Mouse (Mus musculus): ENCODE data around the gene Ssr2. TPM values are rescaled to one million over a fixed set of nuclear protein-coding genes. Genes with fewer than 3 reads are reported as not detected.
"Not testable (repeated sequence)": the region's sequence is repeated elsewhere in the genome, so short reads cannot be mapped to it uniquely, and the experiment has no call there.

The Ssr2 gene
- polyA plus RNA-seq, 1 experiment from 2014 or later: 220 TPM

DNA sequence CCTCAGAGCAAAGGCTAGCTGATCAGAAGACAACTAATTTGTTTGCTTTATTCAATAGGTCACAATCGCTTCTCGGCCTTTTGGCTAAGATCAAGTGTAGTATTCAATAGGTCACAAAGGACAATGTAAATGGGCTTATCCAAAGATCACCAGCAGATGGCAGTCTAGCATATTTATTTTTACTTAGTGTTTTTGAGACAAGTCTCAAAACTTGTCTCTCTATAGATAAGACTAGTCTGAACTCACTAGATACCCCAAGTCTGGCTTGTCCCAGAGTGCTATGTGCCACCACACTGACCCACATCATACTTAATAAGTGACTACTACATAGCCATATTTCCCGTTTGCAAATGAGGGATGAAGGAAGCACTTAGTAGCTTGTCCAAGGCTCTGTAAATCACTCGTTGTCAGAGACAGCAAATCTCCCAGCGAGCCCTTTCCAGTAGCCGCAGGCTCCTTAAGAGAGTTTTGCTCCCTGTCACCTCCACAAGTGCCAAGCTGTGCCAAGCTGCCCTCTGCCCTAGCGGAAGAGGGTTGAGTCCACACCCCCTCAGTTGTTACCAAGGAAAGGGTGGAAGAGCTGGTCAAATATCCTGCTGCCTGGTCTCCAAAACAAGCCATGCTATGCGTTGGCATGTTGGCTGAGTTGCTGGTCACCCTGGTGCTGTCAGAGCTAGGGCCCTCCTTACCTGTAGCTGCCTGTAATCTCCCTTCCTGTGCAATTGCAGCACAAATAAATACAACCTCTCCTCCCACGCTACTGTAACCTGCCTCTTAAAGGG lies 16.5 kb downstream of the Ssr2 start:
- Histone ChIP-seq H3K4me1 (ENCODE audit: control insufficient read depth, insufficient read depth, low read length) (no peaks in the 10 kb centered on the region), H3K27me3 (ENCODE audit: control insufficient read depth, insufficient read depth, low read length) (no peaks in the 10 kb centered on the region), H3K36me3 (ENCODE audit: control insufficient read depth, insufficient read depth, low read length) (peaks cover 16% of the 10 kb centered on the region), H3K27ac (replicated peaks; ENCODE audit: low read depth, low read length) (no peak overlapping the region), H3K4me3 (ENCODE audit: low read depth, low read length) (no peak overlapping the region), H3K9ac (ENCODE audit: low read length) (no peak overlapping the region), H3K9me3 (ENCODE audit: control insufficient read depth, low read length) (no peaks in the 10 kb centered on the region), H3K4me2 (ENCODE audit: low read depth, severe bottlenecking) (no peak overlapping the region)
- 28% methylated on average over 9 of the region's 9 CpGs for WGBS
- ATAC-seq (ENCODE audit: insufficient number of reproducible peaks, low FRiP score, low TSS enrichment, low read depth): no peak
- DNase-seq (ENCODE audit: low spot score): peak; percentile 72

DNA sequence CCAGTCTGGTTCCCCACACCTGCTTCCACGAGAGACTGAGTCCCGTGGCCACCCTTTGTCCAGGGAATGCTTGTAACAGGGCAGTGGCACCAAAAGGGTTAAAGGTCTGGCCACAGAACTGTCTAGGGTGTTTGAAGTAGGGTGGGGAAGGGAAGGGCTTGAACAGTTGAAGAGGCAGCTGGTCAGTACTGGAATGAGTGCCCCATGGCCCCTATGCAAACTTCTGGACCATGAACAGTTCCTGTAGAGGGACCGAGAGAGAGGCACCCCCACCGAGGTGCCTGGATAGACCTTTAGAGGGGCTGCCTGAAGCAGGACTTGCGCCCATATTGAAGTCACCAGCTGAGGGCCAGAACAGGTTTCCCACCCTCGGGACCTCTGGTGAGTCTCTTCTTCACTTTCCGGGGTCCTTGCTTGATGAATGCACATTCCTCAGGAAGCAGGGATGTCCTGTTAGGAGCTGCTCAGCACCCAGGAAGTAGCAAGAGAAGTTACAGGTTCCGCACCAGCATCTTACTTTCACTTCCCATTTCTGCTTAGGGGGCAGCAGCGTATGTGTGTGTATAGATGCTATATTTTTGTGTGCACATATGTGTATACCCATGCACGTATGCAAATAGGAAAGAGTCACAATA lies 17.4 kb downstream of the Ssr2 start:
- ATAC-seq (ENCODE audit: insufficient number of reproducible peaks, low FRiP score, low TSS enrichment, low read depth) (no peak), DNase-seq (ENCODE audit: low spot score) (no peak)
- H3K36me3 ChIP-seq (ENCODE audit: control insufficient read depth, insufficient read depth, low read length): peaks cover 6% of the 10 kb centered on the region; the same call in 1 of the 2 replicates
- WGBS: 80% methylated on average over 10 of the region's 10 CpGs
- H3K9ac ChIP-seq (ENCODE audit: low read length): no peak overlapping the region
- H3K4me1 ChIP-seq (ENCODE audit: control insufficient read depth, insufficient read depth, low read length): no peaks in the 10 kb centered on the region
- no peaks in the 10 kb centered on the region for H3K27me3 ChIP-seq (ENCODE audit: control insufficient read depth, insufficient read depth, low read length)
- H3K27ac ChIP-seq (replicated peaks; ENCODE audit: low read depth, low read length): no peak overlapping the region
- no peak overlapping the region for H3K4me2 ChIP-seq (ENCODE audit: low read depth, severe bottlenecking)
- H3K4me3 ChIP-seq (ENCODE audit: low read depth, low read length): no peak overlapping the region
- H3K9me3 ChIP-seq (ENCODE audit: control insufficient read depth, low read length): no peaks in the 10 kb centered on the region

DNA sequence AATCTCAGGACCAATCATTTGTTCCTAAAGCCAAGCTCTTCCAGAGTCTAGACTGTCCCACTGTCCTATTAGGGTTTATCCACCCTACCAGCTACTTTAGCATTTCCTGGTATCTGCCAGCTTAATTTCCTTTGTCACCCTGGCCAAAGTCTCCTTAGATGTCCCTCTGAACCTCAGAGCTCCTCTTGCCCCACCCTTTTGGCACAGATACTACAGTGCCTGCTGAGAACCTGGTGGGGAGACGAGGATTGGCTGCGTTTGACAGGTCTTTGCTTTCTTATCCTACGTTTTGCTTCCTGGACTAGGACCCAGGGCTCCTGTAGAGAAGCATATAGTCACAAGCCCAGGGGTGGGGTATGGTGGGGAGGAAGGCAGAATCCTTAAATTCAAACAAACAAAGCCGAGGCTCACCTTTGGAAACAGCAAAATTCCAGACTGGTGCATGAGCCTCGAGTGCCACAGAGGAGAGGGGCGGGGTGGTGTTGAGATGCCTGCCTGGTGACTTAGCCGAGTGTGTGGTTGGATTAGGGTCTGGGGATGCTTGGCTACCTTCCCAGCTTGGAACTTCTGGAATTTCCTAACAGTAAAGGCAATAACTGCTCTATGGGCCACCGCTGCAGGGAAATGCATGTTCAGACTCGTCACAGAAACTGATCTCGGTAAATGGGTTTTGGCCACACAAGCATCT lies 18.4 kb downstream of the Ssr2 start:
- Histone ChIP-seq H3K9me3 (ENCODE audit: control insufficient read depth, low read length) (no peaks in the 10 kb centered on the region), H3K27me3 (ENCODE audit: control insufficient read depth, insufficient read depth, low read length) (no peaks in the 10 kb centered on the region), H3K36me3 (ENCODE audit: control insufficient read depth, insufficient read depth, low read length) (no peaks in the 10 kb centered on the region), H3K27ac (replicated peaks; ENCODE audit: low read depth, low read length) (no peak overlapping the region), H3K4me1 (ENCODE audit: control insufficient read depth, insufficient read depth, low read length) (no peaks in the 10 kb centered on the region), H3K4me3 (ENCODE audit: low read depth, low read length) (no peak overlapping the region), H3K4me2 (ENCODE audit: low read depth, severe bottlenecking) (no peak overlapping the region), H3K9ac (ENCODE audit: low read length) (no peak overlapping the region)
- DNase-seq (ENCODE audit: low spot score) (no peak), ATAC-seq (ENCODE audit: insufficient number of reproducible peaks, low FRiP score, low TSS enrichment, low read depth) (no peak)
- 55% methylated on average over 10 of the region's 10 CpGs for WGBS

DNA sequence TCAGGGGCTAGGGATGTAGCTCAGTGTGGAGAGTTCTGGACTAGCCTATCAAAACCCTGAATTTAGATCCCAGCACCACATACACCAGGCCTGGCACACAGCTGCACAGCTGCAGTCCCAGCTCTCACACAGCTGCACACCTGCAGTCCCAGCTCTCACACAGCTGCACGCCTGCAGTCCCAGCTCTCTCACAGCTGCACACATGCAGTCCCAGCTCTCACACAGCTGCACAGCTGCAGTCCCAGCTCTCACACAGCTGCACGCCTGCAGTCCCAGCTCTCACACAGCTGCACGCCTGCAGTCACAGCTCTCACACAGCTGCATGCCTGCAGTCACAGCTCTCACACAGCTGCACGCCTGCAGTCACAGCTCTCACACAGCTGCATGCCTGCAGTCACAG lies 20.9 kb downstream of the Ssr2 start:
- 79% methylated on average over 4 of the region's 4 CpGs for WGBS
- H3K36me3 ChIP-seq (ENCODE audit: control insufficient read depth, insufficient read depth, low read length); H3K27me3 ChIP-seq (ENCODE audit: control insufficient read depth, insufficient read depth, low read length); DNase-seq (ENCODE audit: low spot score); ATAC-seq (ENCODE audit: insufficient number of reproducible peaks, low FRiP score, low TSS enrichment, low read depth); H3K9ac ChIP-seq (ENCODE audit: low read length); H3K4me1 ChIP-seq (ENCODE audit: control insufficient read depth, insufficient read depth, low read length); H3K27ac ChIP-seq (replicated peaks; ENCODE audit: low read depth, low read length); H3K4me3 ChIP-seq (ENCODE audit: low read depth, low read length); H3K4me2 ChIP-seq (ENCODE audit: low read depth, severe bottlenecking); H3K9me3 ChIP-seq (ENCODE audit: control insufficient read depth, low read length): not testable (repeated sequence)

DNA sequence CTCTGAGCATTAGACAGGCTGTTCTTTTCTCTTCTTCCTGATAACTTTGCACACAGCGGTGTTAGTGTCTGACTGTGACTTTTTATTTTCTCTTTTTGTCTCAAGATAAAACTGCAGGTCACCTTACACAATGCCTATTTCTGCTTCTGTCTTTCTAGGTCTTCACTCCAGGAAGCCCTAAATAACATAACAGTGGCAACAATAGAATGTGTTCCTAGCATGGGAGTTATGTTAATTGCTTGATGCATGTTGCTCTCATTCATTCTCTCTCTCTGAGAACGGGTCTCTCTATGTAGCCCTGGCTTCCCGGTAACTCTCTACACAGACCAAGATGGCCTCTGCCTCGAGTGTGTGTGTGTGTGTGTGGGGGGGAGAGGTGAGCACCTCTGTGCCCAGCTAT lies 26.8 kb downstream of the Ssr2 start:
- H3K4me2 ChIP-seq (ENCODE audit: low read depth, severe bottlenecking): no peak overlapping the region
- H3K36me3 ChIP-seq (ENCODE audit: control insufficient read depth, insufficient read depth, low read length): no peaks in the 10 kb centered on the region
- DNase-seq (ENCODE audit: low spot score) (no peak), ATAC-seq (ENCODE audit: insufficient number of reproducible peaks, low FRiP score, low TSS enrichment, low read depth) (no peak)
- WGBS: 80% methylated on average over 4 of the region's 4 CpGs
- no peak overlapping the region for H3K9ac ChIP-seq (ENCODE audit: low read length)
- no peak overlapping the region for H3K4me3 ChIP-seq (ENCODE audit: low read depth, low read length)
- H3K4me1 ChIP-seq (ENCODE audit: control insufficient read depth, insufficient read depth, low read length): no peaks in the 10 kb centered on the region
- no peaks in the 10 kb centered on the region for H3K27me3 ChIP-seq (ENCODE audit: control insufficient read depth, insufficient read depth, low read length)
- no peaks in the 10 kb centered on the region for H3K9me3 ChIP-seq (ENCODE audit: control insufficient read depth, low read length)
- no peak overlapping the region for H3K27ac ChIP-seq (replicated peaks; ENCODE audit: low read depth, low read length)

DNA sequence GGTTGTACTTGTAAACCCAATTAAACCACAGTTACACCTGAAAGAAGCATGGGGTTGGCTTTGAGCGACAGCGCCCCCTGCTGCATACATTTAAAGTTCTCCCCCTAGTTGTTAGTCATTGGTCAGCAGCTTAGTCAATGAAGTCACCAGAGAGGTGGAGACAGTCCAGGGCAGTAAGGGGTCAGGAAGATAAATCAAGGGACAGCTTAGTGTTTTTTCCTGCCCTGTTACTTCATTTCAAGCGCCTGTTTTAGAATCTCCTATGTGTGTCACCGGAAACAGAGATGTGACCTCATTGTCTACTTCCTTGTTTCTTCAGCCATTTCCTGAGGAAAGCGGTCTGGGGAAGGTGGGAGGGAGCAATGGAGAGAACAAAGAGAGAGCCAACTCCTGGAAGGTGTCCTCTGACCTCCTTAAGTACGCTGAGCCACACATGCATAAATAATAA lies 28.1 kb downstream of the Ssr2 start:
- DNase-seq (ENCODE audit: low spot score): peak; percentile 84

DNA sequence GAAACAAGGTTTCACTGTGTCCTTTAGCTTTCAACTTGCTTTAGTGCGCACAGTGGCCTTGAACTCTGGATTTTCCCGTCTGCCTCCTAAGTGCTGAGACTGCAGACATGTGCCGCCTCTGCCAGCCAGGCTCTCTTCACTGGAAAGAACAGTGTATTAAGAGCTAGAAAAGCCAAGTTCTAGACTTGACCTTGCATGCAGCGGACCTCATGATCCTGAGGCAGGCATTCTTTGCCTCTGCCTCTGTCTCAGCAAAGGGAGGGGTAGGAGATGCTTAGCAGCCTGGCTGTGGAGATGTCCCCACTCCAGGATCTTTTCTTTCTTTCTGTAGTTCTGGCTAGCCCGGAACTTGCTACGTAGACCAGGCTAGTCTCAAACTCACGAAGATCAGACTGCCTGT lies 29.2 kb downstream of the Ssr2 start:
- no peaks in the 10 kb centered on the region for H3K27me3 ChIP-seq (ENCODE audit: control insufficient read depth, insufficient read depth, low read length)
- H3K4me1 ChIP-seq (ENCODE audit: control insufficient read depth, insufficient read depth, low read length): no peaks in the 10 kb centered on the region
- no peak overlapping the region for H3K4me3 ChIP-seq (ENCODE audit: low read depth, low read length)
- no peak overlapping the region for H3K9ac ChIP-seq (ENCODE audit: low read length)
- no peaks in the 10 kb centered on the region for H3K36me3 ChIP-seq (ENCODE audit: control insufficient read depth, insufficient read depth, low read length)
- no peak overlapping the region for H3K4me2 ChIP-seq (ENCODE audit: low read depth, severe bottlenecking)
- ATAC-seq (ENCODE audit: insufficient number of reproducible peaks, low FRiP score, low TSS enrichment, low read depth) (no peak), DNase-seq (ENCODE audit: low spot score) (no peak)
- 88% methylated on average over 7 of the region's 7 CpGs for WGBS
- H3K9me3 ChIP-seq (ENCODE audit: control insufficient read depth, low read length): no peaks in the 10 kb centered on the region
- H3K27ac ChIP-seq (replicated peaks; ENCODE audit: low read depth, low read length): no peak overlapping the region

More for the DNA sequence above, 28.1 kb downstream of the Ssr2 start:
- Histone ChIP-seq H3K27ac (replicated peaks; ENCODE audit: low read depth, low read length) (no peak overlapping the region), H3K4me3 (ENCODE audit: low read depth, low read length) (no peak overlapping the region), H3K27me3 (ENCODE audit: control insufficient read depth, insufficient read depth, low read length) (no peaks in the 10 kb centered on the region), H3K4me2 (ENCODE audit: low read depth, severe bottlenecking) (no peak overlapping the region), H3K9ac (ENCODE audit: low read length) (no peak overlapping the region), H3K9me3 (ENCODE audit: control insufficient read depth, low read length) (no peaks in the 10 kb centered on the region), H3K36me3 (ENCODE audit: control insufficient read depth, insufficient read depth, low read length) (no peaks in the 10 kb centered on the region), H3K4me1 (ENCODE audit: control insufficient read depth, insufficient read depth, low read length) (no peaks in the 10 kb centered on the region)
- no peak for ATAC-seq (ENCODE audit: insufficient number of reproducible peaks, low FRiP score, low TSS enrichment, low read depth)
- 29% methylated on average over 6 of the region's 6 CpGs for WGBS

DNA sequence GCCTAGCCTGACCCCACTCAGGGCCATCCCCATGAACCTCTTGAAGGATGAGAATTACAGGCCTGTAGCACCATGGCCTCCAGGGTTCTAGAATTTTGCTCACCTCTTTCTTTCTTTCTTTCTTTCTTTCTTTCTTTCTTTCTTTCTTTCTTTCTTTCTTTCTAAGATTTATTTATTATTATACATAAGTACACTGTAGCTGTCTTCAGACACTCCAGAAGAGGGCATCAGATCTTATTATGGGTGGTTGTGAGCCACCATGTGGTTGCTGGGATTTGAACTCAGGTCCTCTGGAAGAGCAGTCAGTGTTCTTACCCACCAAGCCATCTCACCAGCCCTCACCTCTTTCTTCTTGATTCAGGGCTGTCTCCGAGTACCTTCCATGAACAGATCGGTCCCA lies 30.0 kb downstream of the Ssr2 start, which contains the start of gene Arhgef2:
Arhgef2 (plus strand) TSS at position 301 of the 400 bp plus-strand sequence.
- not testable (repeated sequence) for H3K27me3 ChIP-seq (ENCODE audit: control insufficient read depth, insufficient read depth, low read length); H3K36me3 ChIP-seq (ENCODE audit: control insufficient read depth, insufficient read depth, low read length); ATAC-seq (ENCODE audit: insufficient number of reproducible peaks, low FRiP score, low TSS enrichment, low read depth); H3K9ac ChIP-seq (ENCODE audit: low read length); H3K4me1 ChIP-seq (ENCODE audit: control insufficient read depth, insufficient read depth, low read length); DNase-seq (ENCODE audit: low spot score); H3K27ac ChIP-seq (replicated peaks; ENCODE audit: low read depth, low read length); H3K9me3 ChIP-seq (ENCODE audit: control insufficient read depth, low read length); H3K4me3 ChIP-seq (ENCODE audit: low read depth, low read length)
- peak within 1 kb of the TSS; percentile 44; the same call in 1 of the 2 replicates for H3K4me2 ChIP-seq (ENCODE audit: low read depth, severe bottlenecking)
- 85% methylated on average over 2 of the region's 2 CpGs for WGBS
